Mouse (Mus musculus) ES-E14 (cell line): ENCODE results near the gene Clic4.

Experiments
- MAFK ChIP-seq: IDR thresholded peaks from 2 replicates; pipeline ENCODE4 v1.6.1; 2014; ENCODE audit warnings: mild to moderate bottlenecking, low read depth, low read length, inconsistent platforms; ENCODE audit not compliant: insufficient read depth
- ZC3H11A ChIP-seq: IDR thresholded peaks from 2 replicates; pipeline ENCODE4 v1.6.1; 2012; ENCODE audit warnings: low read depth, mild to moderate bottlenecking, inconsistent platforms, low read length, borderline replicate concordance

DNA sequence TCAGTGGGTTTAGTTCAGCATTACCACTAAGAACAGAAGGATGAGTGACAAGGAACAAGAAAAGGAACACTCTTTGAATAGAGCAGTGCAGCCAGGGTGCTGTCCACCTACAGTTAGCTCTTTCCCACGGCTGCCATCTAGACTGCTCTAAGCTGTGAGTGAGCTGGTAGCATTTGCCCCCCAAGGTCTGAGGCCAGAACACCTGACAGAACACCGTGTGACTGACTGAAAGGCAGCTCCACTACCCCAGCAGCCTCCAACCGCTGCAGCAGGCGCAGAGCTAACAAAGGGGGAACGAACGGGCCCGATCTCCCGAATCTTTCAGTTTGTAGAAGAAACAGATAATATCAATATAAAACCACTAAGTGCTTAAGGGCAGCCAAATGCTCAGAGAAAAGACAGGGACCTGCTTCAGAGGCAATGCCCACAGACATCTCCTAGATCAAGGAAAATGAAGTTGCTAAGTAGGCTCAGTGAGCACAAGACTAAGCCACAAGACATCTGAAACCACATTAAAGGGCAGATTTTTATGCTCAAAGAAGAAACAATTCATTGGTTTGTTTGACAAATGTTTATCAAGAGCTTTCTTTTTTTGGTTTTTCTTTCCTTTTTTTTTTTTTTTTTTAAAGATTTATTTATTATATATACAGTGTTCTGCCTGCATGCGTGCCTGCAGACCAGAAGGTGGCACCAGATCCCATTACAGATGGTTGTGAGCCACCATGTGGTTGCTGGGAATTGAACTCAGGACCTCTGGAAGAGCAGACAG, 24.2 kb downstream of the Clic4 start:
- TF ChIP-seq ZC3H11A (no peak), MAFK (no peak)
